ENCODE assay signal across 17 mouse cellular contexts in genomic region chr10:12552196-12552889, GRCm38 (mm10).
DNase-seq lines count a peak whose midpoint lies in the region; ATAC-seq and TF ChIP-seq lines count a peak whose summit lies in the region.
"Had no signal": no experiment of that assay in that cellular context is flagged by ENCODE, and none has a peak within 500 bp of the region (broad histone marks: within the 10 kb centered on the region; RNA-seq: fewer than 3 reads in every experiment).

No protein-coding gene starts in this region.

- H3K4me1 ChIP-seq in hindbrain, embryonic 10.5 days (replicated peaks): peaks cover 68% of the 10 kb centered on the region
- peaks cover 17% of the 10 kb centered on the region for H3K4me1 ChIP-seq in hindbrain, embryonic 14.5 days (replicated peaks; ENCODE audit: control insufficient read depth, insufficient read depth, low read length)
- H3K4me1 ChIP-seq in ES-Bruce4 (ENCODE audit: control insufficient read depth, insufficient read depth, low read length): peaks cover 4% of the 10 kb centered on the region
- peaks cover 39% of the 10 kb centered on the region for H3K4me1 ChIP-seq in embryonic facial prominence, embryonic 13.5 days
- peaks cover 40% of the 10 kb centered on the region for H3K4me1 ChIP-seq in neural tube, embryonic 11.5 days (ENCODE audit: control insufficient read depth, insufficient read depth, low read length)

- 28% methylated on average over 11 of the region's 11 CpGs for WGBS in hindbrain, embryonic 10.5 days
- 32% methylated on average over 11 of the region's 11 CpGs for WGBS in hindbrain, embryonic 14.5 days
- 32% methylated on average over 11 of the region's 11 CpGs for WGBS in embryonic facial prominence, embryonic 13.5 days
- 7% methylated on average over 11 of the region's 11 CpGs for WGBS in neural tube, embryonic 11.5 days

- TF ChIP-seq CTCF in ES-Bruce4 (IDR thresholded peaks at IDR 0.05; ENCODE audit: low read depth, low read length): no peak

- H3K27me3 ChIP-seq in hindbrain, embryonic 10.5 days (ENCODE audit: insufficient read depth, poor library complexity, severe bottlenecking): no peaks in the 10 kb centered on the region
- 0 out of 2 replicates have a peak, but pooled peaks cover 8% of the 10 kb centered on the region for H3K27me3 ChIP-seq in hindbrain, embryonic 14.5 days (ENCODE audit: control insufficient read depth, insufficient read depth, low read length)
- no peaks in the 10 kb centered on the region for H3K27me3 ChIP-seq in ES-Bruce4 (ENCODE audit: control insufficient read depth, insufficient read depth, low read length, poor library complexity, severe bottlenecking)
- no peaks in the 10 kb centered on the region for H3K27me3 ChIP-seq in embryonic facial prominence, embryonic 13.5 days
- H3K27me3 ChIP-seq in neural tube, embryonic 11.5 days (ENCODE audit: control insufficient read depth, insufficient read depth, low read length): no peaks in the 10 kb centered on the region
- H3K27me3 ChIP-seq: heart, embryonic 12.5 days had no signal

- no peak for ATAC-seq in hindbrain, embryonic 14.5 days (ENCODE audit: low FRiP score)
- no peak for ATAC-seq in embryonic facial prominence, embryonic 13.5 days (ENCODE audit: insufficient number of reproducible peaks, insufficient read depth, low FRiP score, low TSS enrichment, low read depth)
- ATAC-seq in neural tube, embryonic 11.5 days (ENCODE audit: insufficient read depth, low FRiP score, low TSS enrichment): peak; percentile 59; the same call in 1 of the 2 replicates

- no peak overlapping the region for H3K4me2 ChIP-seq in hindbrain, embryonic 14.5 days (replicated peaks)
- H3K4me2 ChIP-seq in embryonic facial prominence, embryonic 13.5 days: no peak overlapping the region
- H3K4me2 ChIP-seq in neural tube, embryonic 11.5 days (ENCODE audit: low read depth): 0 out of 2 replicates have a peak overlapping the region, but pooled peaks have one; percentile 6
- H3K4me2 ChIP-seq: forebrain, embryonic 12.5 days; heart, embryonic 12.5 days had no signal

- TF ChIP-seq EP300 in ES-Bruce4 (IDR thresholded peaks at IDR 0.05; ENCODE audit: insufficient read depth, low read depth, low read length): no peak

- H3K4me3 ChIP-seq in hindbrain, embryonic 10.5 days: no peak overlapping the region
- no peak overlapping the region for H3K4me3 ChIP-seq in hindbrain, embryonic 14.5 days (replicated peaks; ENCODE audit: low read length)
- no peak overlapping the region for H3K4me3 ChIP-seq in ES-Bruce4 (ENCODE audit: low read depth, low read length)
- H3K4me3 ChIP-seq in embryonic facial prominence, embryonic 13.5 days: no peak overlapping the region
- no peak overlapping the region for H3K4me3 ChIP-seq in neural tube, embryonic 11.5 days (ENCODE audit: low read depth, low read length)
- H3K4me3 ChIP-seq: forebrain, embryonic 12.5 days; heart, embryonic 12.5 days had no signal

- H3K9me3 ChIP-seq in hindbrain, embryonic 10.5 days: no peaks in the 10 kb centered on the region
- no peaks in the 10 kb centered on the region for H3K9me3 ChIP-seq in hindbrain, embryonic 14.5 days (ENCODE audit: control insufficient read depth, low read length)
- H3K9me3 ChIP-seq in ES-Bruce4 (replicated peaks; ENCODE audit: control insufficient read depth, insufficient read depth, low read length, poor library complexity, severe bottlenecking): no peaks in the 10 kb centered on the region
- H3K9me3 ChIP-seq in embryonic facial prominence, embryonic 13.5 days: no peaks in the 10 kb centered on the region
- H3K9me3 ChIP-seq in neural tube, embryonic 11.5 days (ENCODE audit: control insufficient read depth, low read length): no peaks in the 10 kb centered on the region
- H3K9me3 ChIP-seq: forebrain, embryonic 12.5 days; heart, embryonic 12.5 days had no signal

- peak; percentile 36 for DNase-seq in hindbrain, embryonic 10.5 days (ENCODE audit: low spot score)
- no peak for DNase-seq in hindbrain, embryonic 14.5 days (ENCODE audit: low spot score)
- DNase-seq in neural tube, embryonic 11.5 days (ENCODE audit: low spot score): peak; percentile 53
- DNase-seq in kidney, postnatal 10 days: no peak
- no peak for DNase-seq in frontal cortex, postnatal 14 days (ENCODE audit: low spot score in 2 of 2)
- no peak for DNase-seq in heart, adult 8-10 months (ENCODE audit: low spot score)
- DNase-seq: adrenal gland, adult 8-10 months; cerebellum, postnatal 14 days; heart, postnatal 36 days; lung, adult 18-20 months; midbrain, embryonic 14.5 days; right cerebral cortex, postnatal 14 days had no signal

- H3K27ac ChIP-seq in hindbrain, embryonic 10.5 days: peak overlapping the region; percentile 69; the same call in 1 of the 2 replicates
- no peak overlapping the region for H3K27ac ChIP-seq in hindbrain, embryonic 14.5 days
- peak overlapping the region; percentile 66 for H3K27ac ChIP-seq in ES-Bruce4 (ENCODE audit: insufficient read depth, low read length)
- H3K27ac ChIP-seq in embryonic facial prominence, embryonic 13.5 days: 0 out of 2 replicates have a peak overlapping the region, but pooled peaks have one; percentile 22
- peak overlapping the region; percentile 65 for H3K27ac ChIP-seq in neural tube, embryonic 11.5 days (ENCODE audit: low read depth, low read length)
- H3K27ac ChIP-seq: forebrain, embryonic 12.5 days; stomach, postnatal 0 days had no signal

- H3K36me3 ChIP-seq in hindbrain, embryonic 10.5 days: no peaks in the 10 kb centered on the region
- no peaks in the 10 kb centered on the region for H3K36me3 ChIP-seq in hindbrain, embryonic 14.5 days (replicated peaks; ENCODE audit: control insufficient read depth, insufficient read depth)
- H3K36me3 ChIP-seq in ES-Bruce4 (ENCODE audit: control insufficient read depth, insufficient read depth, low read length, poor library complexity, severe bottlenecking): no peaks in the 10 kb centered on the region
- no peaks in the 10 kb centered on the region for H3K36me3 ChIP-seq in embryonic facial prominence, embryonic 13.5 days
- H3K36me3 ChIP-seq in neural tube, embryonic 11.5 days (ENCODE audit: control insufficient read depth, insufficient read depth, low read length): no peaks in the 10 kb centered on the region
- H3K36me3 ChIP-seq: forebrain, embryonic 12.5 days; heart, embryonic 12.5 days had no signal

- H3K9ac ChIP-seq in hindbrain, embryonic 14.5 days: no peak overlapping the region
- peak overlapping the region; percentile 8; the same call in 1 of the 2 replicates for H3K9ac ChIP-seq in ES-Bruce4 (ENCODE audit: low read depth, poor library complexity, severe bottlenecking)
- H3K9ac ChIP-seq in embryonic facial prominence, embryonic 13.5 days: no peak overlapping the region
- H3K9ac ChIP-seq in neural tube, embryonic 11.5 days (ENCODE audit: low read length): no peak overlapping the region
- H3K9ac ChIP-seq: forebrain, embryonic 12.5 days; heart, embryonic 12.5 days had no signal

- TF ChIP-seq POLR2A in ES-Bruce4 (IDR thresholded peaks at IDR 0.05; ENCODE audit: insufficient read depth, low read length): no peak

Comparison
In these comparisons a context has a peak if more than half of its experiments do, and no peak if none do; other contexts are left out.
1. DNase-seq: peak in hindbrain, embryonic 10.5 days (single experiment) and neural tube, embryonic 11.5 days (single experiment); none in hindbrain, embryonic 14.5 days (single experiment), kidney, postnatal 10 days (single experiment), frontal cortex, postnatal 14 days (0 of 2) and heart, adult 8-10 months (single experiment).